Mouse (Mus musculus) lung, adult 2 months (tissue): Measurements from ENCODE around the gene Cfap61.

Experiments
- CTCF ChIP-seq: fragments of 200-500 bp; IDR thresholded peaks from 2 replicates; pipeline ENCODE4 v1.5.1; 2011; ENCODE audit warnings: mild to moderate bottlenecking, low read length, control low read depth; ENCODE audit not compliant: insufficient read depth
- POLR2A ChIP-seq: fragments of 200-500 bp; IDR thresholded peaks from 2 replicates; pipeline ENCODE4 v1.6.1; 2011; ENCODE audit warnings: low read depth, mild to moderate bottlenecking, control low read depth, low read length, borderline replicate concordance; ENCODE audit errors: extremely low read depth

- TF ChIP-seq POLR2A (no peak), CTCF (no peak)
Measured at GRCm38 (mm10) chr2:146257609-146258008, 323.0 kb downstream of the Cfap61 start.
